Mouse (Mus musculus) heart, postnatal 0 days (tissue): Measurements from ENCODE around the gene Wfdc18. TPM values are rescaled to one million over a fixed set of nuclear protein-coding genes. Genes with fewer than 3 reads are reported as not detected.

Experiments
- ATAC-seq: fragments of 200-750 bp; cut with Nextera tagmentation; 2 replicates; pipeline ENCODE4 v1.8.0; 2017; ENCODE audit warnings: low read depth, moderate number of reproducible peaks, moderate library complexity; ENCODE audit not compliant: insufficient read depth
- DNase-seq: peaks from one replicate; pipeline ENCODE4 v3.0.0-alpha.2; 2016; ENCODE audit warnings: low spot score
- H3K27ac ChIP-seq: fragments of 300-500 bp; sonication (generic); 2 replicates; pipeline ENCODE4 v1.5.1; 2014; ENCODE audit warnings: low read depth, mild to moderate bottlenecking
- H3K27me3 ChIP-seq: fragments of 300-500 bp; sonication (generic); 2 replicates; pipeline ENCODE4 v1.6.1; 2014; ENCODE audit warnings: low read length, mixed read lengths; ENCODE audit not compliant: control insufficient read depth, insufficient read depth
- H3K36me3 ChIP-seq: fragments of 300-500 bp; sonication (generic); replicated peaks from 2 replicates; pipeline ENCODE4 v1.6.1; 2014; ENCODE audit warnings: low read length, mixed read lengths; ENCODE audit not compliant: control insufficient read depth, insufficient read depth
- H3K4me1 ChIP-seq: fragments of 300-500 bp; sonication (generic); 2 replicates; pipeline ENCODE4 v1.6.1; 2014; ENCODE audit warnings: antibody characterized with exemption; ENCODE audit not compliant: control insufficient read depth, insufficient read depth
- H3K4me2 ChIP-seq: fragments of 300-500 bp; sonication (generic); 2 replicates; pipeline ENCODE4 v1.6.1; 2014; ENCODE audit warnings: low read depth, mild to moderate bottlenecking, low read length, moderate library complexity
- H3K4me3 ChIP-seq: fragments of 300-500 bp; sonication (generic); 2 replicates; pipeline ENCODE4 v1.5.1; 2014; ENCODE audit warnings: low read depth, low read length
- H3K9ac ChIP-seq: fragments of 300-500 bp; sonication (generic); replicated peaks from 2 replicates; pipeline ENCODE4 v1.6.1; 2014; ENCODE audit warnings: low read depth, low read length, mixed read lengths
- H3K9me3 ChIP-seq: fragments of 300-500 bp; sonication (generic); replicated peaks from 2 replicates; pipeline ENCODE4 v1.6.1; 2016; ENCODE audit warnings: low read length; ENCODE audit not compliant: control insufficient read depth
- CTCF ChIP-seq: IDR thresholded peaks from 2 replicates; pipeline ENCODE4 v1.5.1; 2016; ENCODE audit warnings: antibody characterized with exemption, control low read depth, low read depth
- EP300 ChIP-seq: IDR thresholded peaks from 2 replicates; pipeline ENCODE4 v1.6.1; 2016; ENCODE audit warnings: antibody characterized with exemption, low read depth
- WGBS: fragments of 180-500 bp; shearing (Covaris S2); extraction: QIAGEN DNeasy Blood & Tissue Kit; methylation state at CpG from one replicate; pipeline ENCODE4 v1.1.7; 2014; 5-methylcytosine and 5-hydroxymethylcytosine counted together
- polyA plus RNA-seq: library from polyadenylated mRNA; unstranded; fragments of >200 nt; fragmentation: Nextera tagmentation; extraction: Ambion mirVana; gene quantifications from 2 replicates; pipeline ENCODE4 v1.2.1, GENCODE M21; 2015
- total RNA-seq: library from RNA; depleted of rRNA; stranded (reverse); fragments of >200 nt; gene quantifications from 2 replicates; pipeline ENCODE4 v1.2.3, GENCODE M21; 2014; ENCODE audit warnings: low replicate concordance

Gene Wfdc18
- total and polyA plus RNA-seq, 2 experiments from 2014 or later: 3.3 TPM; not detected in 1

GRCm38 (mm10) chr11:83742731-83743355 is 34.0 kb downstream of the Wfdc18 start:
- 63% methylated on average over 9 of the region's 9 CpGs for WGBS
- H3K4me3 ChIP-seq: no peak overlapping the region
- no peak for ATAC-seq
- no peak overlapping the region for H3K4me2 ChIP-seq
- no peak overlapping the region for H3K9ac ChIP-seq
- no peak for DNase-seq
- no peak for TF ChIP-seq CTCF
- TF ChIP-seq EP300: no peak
- H3K36me3 ChIP-seq: no peaks in the 10 kb centered on the region
- no peaks in the 10 kb centered on the region for H3K4me1 ChIP-seq
- H3K9me3 ChIP-seq: no peaks in the 10 kb centered on the region
- H3K27ac ChIP-seq: no peak overlapping the region
- peaks cover 37% of the 10 kb centered on the region for H3K27me3 ChIP-seq

DNA sequence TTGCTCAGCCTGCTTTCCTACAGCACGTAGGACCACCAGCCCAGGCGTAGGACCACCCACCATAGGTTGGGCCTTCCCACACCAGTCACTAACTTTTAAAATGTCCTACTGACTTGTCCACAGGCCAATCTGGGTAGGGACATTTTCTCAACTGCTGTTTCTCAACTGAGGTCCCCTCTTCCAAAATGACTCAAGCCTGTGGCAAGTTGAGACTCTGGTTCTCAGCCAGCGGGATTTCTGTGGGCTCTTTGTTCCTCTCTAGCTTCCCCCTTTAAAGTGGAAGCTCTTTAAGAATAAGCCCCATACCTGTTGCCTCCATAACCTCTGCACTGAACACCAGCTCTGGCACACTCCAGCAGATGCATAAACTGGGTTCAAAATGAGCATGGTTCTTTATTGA is 34.7 kb downstream of the Wfdc18 start:
- no peaks in the 10 kb centered on the region for H3K36me3 ChIP-seq
- peaks cover 43% of the 10 kb centered on the region for H3K27me3 ChIP-seq
- TF ChIP-seq CTCF (no peak), EP300 (no peak)
- ATAC-seq (no peak), DNase-seq (no peak)
- H3K9me3 ChIP-seq: no peaks in the 10 kb centered on the region
- H3K4me1 ChIP-seq: no peaks in the 10 kb centered on the region
- 76% methylated on average over 3 of the region's 3 CpGs for WGBS
- no peak overlapping the region for H3K4me3 ChIP-seq
- H3K4me2 ChIP-seq: no peak overlapping the region
- H3K9ac ChIP-seq: no peak overlapping the region
- no peak overlapping the region for H3K27ac ChIP-seq

- 34% methylated on average over 4 of the region's 4 CpGs for WGBS
- Histone ChIP-seq H3K4me2 (no peak overlapping the region), H3K27me3 (peaks cover 45% of the 10 kb centered on the region), H3K36me3 (no peaks in the 10 kb centered on the region), H3K27ac (no peak overlapping the region), H3K9ac (no peak overlapping the region), H3K4me1 (no peaks in the 10 kb centered on the region), H3K9me3 (no peaks in the 10 kb centered on the region), H3K4me3 (no peak overlapping the region)
- DNase-seq (no peak), ATAC-seq (no peak)
- no peak for TF ChIP-seq CTCF
- no peak for TF ChIP-seq EP300
Observed at GRCm38 (mm10) chr11:83746152-83746551, 37.3 kb downstream of the Wfdc18 start.

DNA sequence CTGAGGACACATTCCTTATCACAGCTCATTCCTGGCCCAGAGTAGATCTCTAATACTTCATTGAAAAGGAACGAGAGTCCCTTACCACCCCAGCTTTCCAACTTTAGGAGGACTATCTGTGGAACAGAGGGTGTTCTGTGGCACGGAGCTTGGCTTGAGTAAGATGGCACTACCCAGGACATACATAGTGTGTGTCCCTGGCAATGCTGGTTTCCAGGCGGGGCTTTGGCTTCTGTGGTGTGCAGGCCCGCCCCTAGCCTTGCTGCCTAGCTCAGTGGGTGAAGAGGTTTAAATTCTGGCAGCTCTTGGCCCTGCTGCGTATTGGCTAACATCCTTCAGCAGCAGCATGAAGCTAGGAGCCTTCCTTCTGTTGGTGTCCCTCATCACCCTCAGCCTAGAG is 37.9 kb downstream of the Wfdc18 start, which contains the start of gene Wfdc21:
Gene Wfdc21 (plus strand): TSS at position 260 of the 400 bp plus-strand sequence.
- H3K4me2 ChIP-seq: no peak within 1 kb of the TSS
- H3K9me3 ChIP-seq: no peaks in the 10 kb centered on the region
- H3K4me1 ChIP-seq: no peaks in the 10 kb centered on the region
- no peaks in the 10 kb centered on the region for H3K36me3 ChIP-seq
- no peak for TF ChIP-seq EP300
- no peak for TF ChIP-seq CTCF
- no peak within 1 kb of the TSS for H3K4me3 ChIP-seq
- H3K9ac ChIP-seq: no peak within 1 kb of the TSS
- H3K27me3 ChIP-seq: peaks cover 41% of the 10 kb centered on the region
- no peak for ATAC-seq
- no peak for DNase-seq
- WGBS: 49% methylated on average over 5 of the region's 5 CpGs
- no peak within 1 kb of the TSS for H3K27ac ChIP-seq

GRCm38 (mm10) chr11:83747376-83748265 is 38.8 kb downstream of the Wfdc18 start:
- no peaks in the 10 kb centered on the region for H3K36me3 ChIP-seq
- no peak overlapping the region for H3K9ac ChIP-seq
- H3K9me3 ChIP-seq: no peaks in the 10 kb centered on the region
- no peak for DNase-seq
- no peaks in the 10 kb centered on the region for H3K4me1 ChIP-seq
- H3K4me3 ChIP-seq: no peak overlapping the region
- no peak for ATAC-seq
- WGBS: 45% methylated on average over 6 of the region's 6 CpGs
- H3K27ac ChIP-seq: no peak overlapping the region
- TF ChIP-seq CTCF: no peak
- no peak overlapping the region for H3K4me2 ChIP-seq
- peaks cover 51% of the 10 kb centered on the region for H3K27me3 ChIP-seq
